9 mouse cellular contexts compared by ENCODE assay signal in genomic region chr3:122103864-122104808, GRCm38 (mm10). TPM values are rescaled to one million over a fixed set of nuclear protein-coding genes. Genes with fewer than 3 reads are reported as not detected.
DNase-seq lines count a peak whose midpoint lies in the region; ATAC-seq and TF ChIP-seq lines count a peak whose summit lies in the region.
"Had no signal": no experiment of that assay in that cellular context is flagged by ENCODE, and none has a peak within 500 bp of the region (broad histone marks: within the 10 kb centered on the region; RNA-seq: fewer than 3 reads in every experiment).

No protein-coding gene starts in this region.

- DNase-seq in c-Kit-positive CD71-positive TER-119-positive erythroid progenitor cells, embryonic 14.5 days (ENCODE audit: low spot score), result peak; percentile 70
- DNase-seq in kidney, postnatal 36 days, result peak; percentile 93 to 96

- no peak overlapping the region for H3K4me3 ChIP-seq in E14TG2a.4 (replicated peaks; ENCODE audit: low read length)
- no peak overlapping the region for H3K4me3 ChIP-seq in forebrain, embryonic 12.5 days (replicated peaks)
- peak overlapping the region; percentile 46 for H3K4me3 ChIP-seq in heart, embryonic 16.5 days (ENCODE audit: low read length)
- H3K4me3 ChIP-seq in liver, embryonic 16.5 days (ENCODE audit: low read depth, low read length), result peak overlapping the region; percentile 34
- no peak overlapping the region; the same call in 1 of the 2 replicates for H3K4me3 ChIP-seq in neural tube, embryonic 13.5 days
- peak overlapping the region; percentile 39 for H3K4me3 ChIP-seq in testis, adult 2 months (ENCODE audit: control insufficient read depth, low read depth, low read length)

- peak; percentile 75 for ATAC-seq in forebrain, embryonic 12.5 days (ENCODE audit: low FRiP score)
- peak; percentile 53 for ATAC-seq in heart, embryonic 16.5 days (replicated peaks; ENCODE audit: extremely low read depth, insufficient read depth, low FRiP score)
- ATAC-seq in liver, embryonic 16.5 days (ENCODE audit: low read depth), result peak; percentile 76
- peak; percentile 40; the same call in 1 of the 2 replicates for ATAC-seq in neural tube, embryonic 13.5 days (ENCODE audit: low read depth)

- H3K9me3 ChIP-seq in E14TG2a.4 (ENCODE audit: low read length), result no peaks in the 10 kb centered on the region
- H3K9me3 ChIP-seq in forebrain, embryonic 12.5 days, result no peaks in the 10 kb centered on the region
- H3K9me3 ChIP-seq in heart, embryonic 16.5 days (replicated peaks; ENCODE audit: control insufficient read depth, low read length), result no peaks in the 10 kb centered on the region
- no peaks in the 10 kb centered on the region for H3K9me3 ChIP-seq in liver, embryonic 16.5 days (replicated peaks; ENCODE audit: control insufficient read depth, low read length)
- H3K9me3 ChIP-seq in neural tube, embryonic 13.5 days, result no peaks in the 10 kb centered on the region

- peak; percentile 62 for TF ChIP-seq CTCF in E14TG2a.4 (conservative IDR thresholded peaks at IDR 0.05; ENCODE audit: low read length)
- peak; percentile 92 for TF ChIP-seq CTCF in testis, adult 2 months (IDR thresholded peaks at IDR 0.05; ENCODE audit: control insufficient read depth, insufficient read depth, insufficient replicate concordance, low read depth, low read length)

- no peak overlapping the region for H3K27ac ChIP-seq in forebrain, embryonic 12.5 days
- peak overlapping the region; percentile 43; the same call in 1 of the 2 replicates for H3K27ac ChIP-seq in heart, embryonic 16.5 days (ENCODE audit: low read length)
- H3K27ac ChIP-seq in liver, embryonic 16.5 days (ENCODE audit: low read length), result 0 out of 2 replicates have a peak overlapping the region, but pooled peaks have one; percentile 40
- no peak overlapping the region for H3K27ac ChIP-seq in neural tube, embryonic 13.5 days (replicated peaks)
- H3K27ac ChIP-seq in testis, adult 2 months (ENCODE audit: control insufficient read depth, insufficient read depth, low read depth, low read length), result 0 out of 2 replicates have a peak overlapping the region, but pooled peaks have one; percentile 28
- H3K27ac ChIP-seq: macrophage had no signal

- H3K4me2 ChIP-seq in forebrain, embryonic 12.5 days, result peak overlapping the region; percentile 31
- H3K4me2 ChIP-seq in heart, embryonic 16.5 days (ENCODE audit: low read depth, low read length), result peak overlapping the region; percentile 70
- no peak overlapping the region; the same call in 1 of the 2 replicates for H3K4me2 ChIP-seq in liver, embryonic 16.5 days (ENCODE audit: low read depth, low read length)
- peak overlapping the region; percentile 38 for H3K4me2 ChIP-seq in neural tube, embryonic 13.5 days

- peaks cover 21% of the 10 kb centered on the region for H3K27me3 ChIP-seq in E14TG2a.4 (ENCODE audit: insufficient read depth, low read length)
- H3K27me3 ChIP-seq in forebrain, embryonic 12.5 days, result peaks cover 18% of the 10 kb centered on the region
- no peaks in the 10 kb centered on the region for H3K27me3 ChIP-seq in heart, embryonic 16.5 days (ENCODE audit: control insufficient read depth, insufficient read depth, low read length)
- H3K27me3 ChIP-seq in liver, embryonic 16.5 days (ENCODE audit: control insufficient read depth, insufficient read depth, low read depth, low read length), result no peaks in the 10 kb centered on the region
- no peaks in the 10 kb centered on the region for H3K27me3 ChIP-seq in neural tube, embryonic 13.5 days
- no peaks in the 10 kb centered on the region for H3K27me3 ChIP-seq in testis, adult 2 months (ENCODE audit: control insufficient read depth, insufficient read depth, low read length)

- H3K9ac ChIP-seq in forebrain, embryonic 12.5 days, result no peak overlapping the region
- 0 out of 2 replicates have a peak overlapping the region, but pooled peaks have one; percentile 48 for H3K9ac ChIP-seq in heart, embryonic 16.5 days (ENCODE audit: low read length)
- H3K9ac ChIP-seq in liver, embryonic 16.5 days (ENCODE audit: low read depth, low read length), result no peak overlapping the region
- no peak overlapping the region for H3K9ac ChIP-seq in neural tube, embryonic 13.5 days

- H3K36me3 ChIP-seq in E14TG2a.4 (ENCODE audit: insufficient read depth, low read length), result no peaks in the 10 kb centered on the region
- H3K36me3 ChIP-seq in forebrain, embryonic 12.5 days (replicated peaks), result no peaks in the 10 kb centered on the region
- no peaks in the 10 kb centered on the region for H3K36me3 ChIP-seq in heart, embryonic 16.5 days (ENCODE audit: control insufficient read depth, insufficient read depth)
- H3K36me3 ChIP-seq in liver, embryonic 16.5 days (ENCODE audit: control insufficient read depth, insufficient read depth), result no peaks in the 10 kb centered on the region
- H3K36me3 ChIP-seq in neural tube, embryonic 13.5 days, result no peaks in the 10 kb centered on the region
- no peaks in the 10 kb centered on the region for H3K36me3 ChIP-seq in testis, adult 2 months (ENCODE audit: control insufficient read depth, insufficient read depth, low read length)

- peaks cover 12% of the 10 kb centered on the region for H3K4me1 ChIP-seq in E14TG2a.4 (replicated peaks; ENCODE audit: low read depth, low read length)
- 0 out of 2 replicates have a peak, but pooled peaks cover 5% of the 10 kb centered on the region for H3K4me1 ChIP-seq in forebrain, embryonic 12.5 days
- H3K4me1 ChIP-seq in heart, embryonic 16.5 days (ENCODE audit: control insufficient read depth, insufficient read depth, low read length), result peaks cover 11% of the 10 kb centered on the region
- H3K4me1 ChIP-seq in liver, embryonic 16.5 days (ENCODE audit: control insufficient read depth, low read depth, low read length), result no peaks in the 10 kb centered on the region; the same call in 1 of the 2 replicates
- H3K4me1 ChIP-seq in neural tube, embryonic 13.5 days (replicated peaks), result no peaks in the 10 kb centered on the region
- H3K4me1 ChIP-seq in testis, adult 2 months (ENCODE audit: control insufficient read depth, insufficient read depth, low read length), result peaks cover 3% of the 10 kb centered on the region; the same call in 1 of the 2 replicates

- 26% methylated on average over 20 of the region's 20 CpGs for WGBS in forebrain, embryonic 12.5 days
- 19% methylated on average over 20 of the region's 20 CpGs for WGBS in heart, embryonic 16.5 days
- 36% methylated on average over 20 of the region's 20 CpGs for WGBS in liver, embryonic 16.5 days (ENCODE audit: insufficient replicate concordance)
- WGBS in neural tube, embryonic 13.5 days, result 33% methylated on average over 20 of the region's 20 CpGs

- no peak for TF ChIP-seq POLR2A in testis, adult 2 months (IDR thresholded peaks at IDR 0.05; ENCODE audit: control insufficient read depth, low read depth, low read length)

RNA-seq across cellular contexts. Expression of gene Abca4, which starts 59.9 kb away (rescaled TPM):
- 1.1 and 1.2 TPM in 2 replicates for polyA plus RNA-seq in forebrain, embryonic 12.5 days (2016; fragmentation: Nextera tagmentation; extraction: Ambion mirVana)
- polyA plus RNA-seq in heart, embryonic 16.5 days (2015; fragmentation: Nextera tagmentation; extraction: Ambion mirVana), result 3.4 and 3.5 TPM in 2 replicates
- 0.20 and 0.42 TPM in 2 replicates for polyA plus RNA-seq in liver, embryonic 16.5 days (2015; fragmentation: Nextera tagmentation; extraction: Ambion mirVana)
- polyA plus RNA-seq in neural tube, embryonic 13.5 days (2015; fragmentation: Nextera tagmentation; extraction: Ambion mirVana), result 1.2 and 1.3 TPM in 2 replicates
- 0.38 and 0.65 TPM in 2 replicates for polyA plus RNA-seq in testis, adult 2 months (2012; rRNA removed)
- polyA plus RNA-seq: macrophage had no signal

Comparison
In these comparisons a context has a peak if more than half of its experiments do, and no peak if none do; other contexts are left out.
1. H3K4me3 ChIP-seq: peak in heart, embryonic 16.5 days (single experiment), liver, embryonic 16.5 days (single experiment) and testis, adult 2 months (single experiment); none in E14TG2a.4 (single experiment), forebrain, embryonic 12.5 days (single experiment) and neural tube, embryonic 13.5 days (single experiment).
2. H3K27ac ChIP-seq: peak in heart, embryonic 16.5 days (single experiment), liver, embryonic 16.5 days (single experiment) and testis, adult 2 months (single experiment); none in forebrain, embryonic 12.5 days (single experiment) and neural tube, embryonic 13.5 days (single experiment).
3. Peak in every context shown above with its lines, with median percentiles within 50 percentile points of each other: ATAC-seq.